Mouse (Mus musculus) skeletal muscle tissue, adult 2 months (tissue): ENCODE measurements around the gene Faap20.

Experiments
- DNase-seq: peaks from one replicate; pipeline ENCODE4 v3.0.0-alpha.2; 2012; ENCODE audit warnings: low read depth, low spot score

Faap20 gene

DNA sequence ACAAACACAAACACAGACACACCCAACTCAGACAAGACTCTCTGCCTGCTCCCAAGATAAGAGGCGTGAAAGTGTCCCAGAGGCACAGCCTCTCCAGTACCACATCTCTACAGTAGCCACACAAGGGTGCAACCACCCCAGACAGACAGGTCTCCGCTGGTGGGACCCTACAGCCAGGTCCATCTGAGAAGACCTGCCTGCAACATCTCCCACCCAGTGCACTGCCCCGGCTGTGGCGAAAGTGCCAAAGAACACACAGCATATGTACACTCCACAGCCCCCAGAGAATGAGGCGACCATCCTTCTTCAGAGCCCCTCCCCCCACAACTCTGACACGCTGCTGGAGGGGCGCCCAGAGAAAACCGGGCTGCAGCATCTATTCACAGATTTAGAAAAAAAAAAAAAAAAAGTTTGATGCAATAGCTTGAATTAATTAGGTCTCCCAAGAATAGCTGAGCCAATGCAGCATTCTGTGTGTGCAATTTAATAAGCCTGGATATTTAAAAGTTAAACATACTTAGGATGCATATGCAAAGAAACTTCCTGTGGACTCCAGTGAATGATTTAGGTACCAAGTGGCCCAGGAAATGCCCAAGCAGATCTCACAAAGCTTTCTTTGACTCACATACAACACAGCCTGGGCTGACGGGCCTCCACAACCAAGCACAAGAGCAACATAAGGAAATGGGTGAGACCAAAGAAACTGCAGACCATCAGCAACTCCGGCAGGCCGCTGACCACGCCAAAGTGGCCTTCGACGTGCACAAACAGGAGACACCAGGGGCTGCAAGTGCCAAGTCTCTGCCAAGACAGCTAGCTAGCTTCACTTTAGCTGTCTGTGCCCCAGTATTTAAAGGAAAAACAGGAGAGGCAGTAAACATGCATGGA, 29.1 kb upstream of the Faap20 start:
- no peak for DNase-seq

DNA sequence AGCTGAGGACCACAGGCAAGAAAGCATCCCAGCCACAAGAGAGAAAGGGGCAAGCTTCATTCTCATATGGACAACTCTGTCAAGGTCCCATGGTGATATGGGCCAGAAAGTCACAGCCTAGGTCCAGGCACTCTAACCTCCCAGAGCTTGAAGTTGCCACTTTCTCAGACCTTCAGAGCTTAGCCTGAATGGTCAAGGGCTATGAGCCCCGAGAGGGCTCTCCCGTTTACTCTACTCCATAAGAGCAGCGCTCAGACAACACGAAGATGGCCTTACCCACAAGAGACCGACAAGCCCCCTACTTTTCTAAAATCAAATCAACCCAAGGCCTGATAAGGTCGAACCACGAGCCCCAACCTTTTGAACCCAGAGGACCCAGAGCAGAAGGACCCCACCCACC, 28.5 kb upstream of the Faap20 start:
- no peak for DNase-seq

DNA sequence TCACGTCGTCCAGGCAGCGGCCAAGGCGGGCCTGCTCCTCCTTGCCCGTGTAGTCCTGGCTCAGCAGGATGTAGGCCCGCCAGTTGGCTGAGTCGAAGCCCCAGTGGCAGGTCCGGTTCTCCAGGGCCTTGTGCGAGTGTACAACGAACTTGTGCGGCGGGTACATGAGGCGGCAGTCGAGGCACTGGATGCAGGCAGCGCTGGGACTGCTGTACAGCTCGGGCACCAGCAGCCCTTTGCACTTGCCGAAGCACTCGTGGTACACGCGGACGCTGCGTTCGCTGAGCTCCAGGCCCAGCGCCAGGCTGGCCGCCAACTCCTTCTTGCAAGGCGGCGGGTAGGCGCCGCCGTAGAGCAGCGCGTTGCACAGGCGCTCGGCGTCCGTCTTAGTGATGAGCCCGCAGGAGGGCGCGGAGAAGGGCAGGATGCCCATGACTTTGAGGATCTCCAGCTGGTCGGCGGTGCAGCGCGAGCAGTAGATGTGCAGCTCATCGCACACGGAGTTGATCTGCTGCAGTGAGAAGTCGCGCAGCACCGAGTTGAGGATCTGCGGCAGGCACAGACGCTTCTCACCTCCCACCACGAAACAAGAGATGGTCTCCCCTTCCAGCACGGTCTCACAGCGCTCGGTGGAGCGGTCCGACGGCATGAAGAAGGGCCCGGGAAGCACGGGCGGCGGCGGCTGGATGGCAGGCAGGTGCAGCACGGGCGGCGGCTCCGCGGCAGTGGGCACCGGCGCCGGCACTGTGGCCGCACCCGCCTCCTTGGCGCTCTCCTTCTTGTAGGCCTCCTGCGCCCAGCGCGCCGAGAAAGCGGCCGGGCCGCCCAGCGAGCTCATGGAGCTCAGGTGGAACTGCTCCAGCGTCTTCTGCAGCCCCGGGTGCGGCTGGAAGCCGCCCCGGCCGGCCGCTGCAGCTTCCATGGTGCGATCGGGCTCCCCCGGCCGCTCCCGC, 27.7 kb upstream of the Faap20 start:
- peak; percentile 82 for DNase-seq

DNA sequence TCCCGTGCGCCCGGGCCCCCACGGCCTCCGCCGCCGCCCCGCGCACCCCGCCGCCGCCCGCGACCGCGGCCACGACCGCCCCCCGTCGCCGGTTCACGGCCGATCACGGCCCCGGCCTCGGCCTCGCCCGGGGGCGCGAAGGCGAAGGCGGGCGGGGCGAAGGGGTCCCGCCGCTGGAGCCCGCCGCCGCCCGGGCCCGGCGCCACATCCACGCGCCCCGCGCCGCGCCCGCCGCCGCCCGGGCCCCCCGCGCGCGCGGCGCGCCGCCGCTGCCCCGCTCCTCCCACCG, 27.1 kb upstream of the Faap20 start, which contains the start of gene Ski:
Ski (minus strand) TSS at position 41 of the 289 bp plus-strand sequence.
- no peak for DNase-seq

DNA sequence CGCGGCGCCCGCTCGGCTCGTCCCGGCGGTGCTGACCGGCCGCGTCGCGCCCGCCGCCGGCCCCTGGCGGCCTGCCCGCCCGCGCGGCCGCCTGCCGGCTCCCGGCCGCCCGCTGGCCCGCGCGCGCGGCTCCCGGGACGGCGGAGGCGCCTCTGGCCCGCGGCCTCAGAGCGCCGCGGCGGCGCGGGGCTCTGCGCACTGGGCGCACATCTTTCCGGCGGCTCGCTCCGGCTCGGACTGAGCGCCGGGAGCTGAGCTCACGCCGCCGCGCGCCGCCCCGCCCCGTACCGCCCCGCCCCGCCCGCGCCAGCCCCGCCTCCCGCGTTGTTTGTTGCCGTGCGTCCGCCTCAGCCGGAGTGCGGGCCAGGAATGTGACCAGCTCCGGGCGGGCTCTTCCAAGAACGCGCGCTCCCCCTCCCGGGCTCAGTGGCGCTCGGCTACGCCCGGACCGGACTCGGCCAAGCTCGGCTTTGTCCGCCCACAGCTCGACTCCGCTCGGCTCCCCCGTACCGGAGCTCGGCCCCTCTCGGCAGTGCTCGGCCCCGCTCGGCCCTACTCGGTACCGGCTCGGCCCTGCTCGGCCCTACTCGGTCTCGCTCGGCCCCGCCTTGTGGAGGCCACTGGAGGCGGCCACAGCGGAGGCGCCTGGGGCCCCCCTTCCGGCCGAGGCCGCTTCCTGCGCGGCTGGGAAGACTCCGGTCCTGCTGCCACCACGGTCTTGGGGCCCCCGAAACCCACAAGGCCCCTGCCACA, 26.6 kb upstream of the Faap20 start:
- peak; percentile 99 for DNase-seq

DNA sequence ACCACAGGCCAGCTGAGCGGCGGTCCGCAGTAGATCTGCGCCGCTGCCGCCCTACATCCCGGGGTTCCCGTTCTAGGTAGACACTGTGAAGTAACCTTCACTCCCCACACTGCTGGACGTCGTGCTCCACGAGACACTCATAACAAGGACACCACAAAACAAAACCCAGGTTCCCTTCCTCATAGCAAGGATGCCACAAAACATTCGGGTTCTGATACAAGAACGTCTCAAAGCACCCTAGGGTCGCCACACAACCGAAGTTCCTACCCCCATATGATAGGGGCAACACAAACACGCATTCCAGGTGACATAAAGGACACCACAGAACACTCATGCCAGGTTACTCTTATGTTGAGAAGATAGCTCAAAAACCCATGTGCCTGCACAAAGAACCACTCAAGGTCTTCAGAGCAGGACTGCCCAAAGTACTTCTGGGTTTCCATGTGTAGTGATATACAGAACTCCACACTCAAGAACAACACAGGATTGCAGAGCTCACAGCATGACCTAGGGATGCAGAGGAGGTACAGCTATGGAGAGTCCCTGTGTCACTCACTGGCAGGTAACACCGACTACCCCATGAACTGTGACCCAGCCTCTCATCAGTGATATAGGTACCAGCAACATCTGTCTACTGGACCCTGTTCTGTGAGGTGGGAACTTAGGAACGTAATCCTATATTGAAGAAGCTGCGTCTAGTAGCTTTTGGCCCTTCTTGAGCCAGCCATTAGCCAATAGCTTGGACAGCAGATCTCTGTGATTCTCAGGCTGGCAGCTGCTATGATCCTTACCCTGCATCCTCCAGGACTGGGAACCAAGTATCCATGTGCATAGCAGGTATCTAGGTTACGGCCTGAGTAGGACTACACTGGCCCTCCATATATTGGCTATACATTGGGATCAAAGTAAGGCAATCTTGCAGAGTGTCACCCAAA, 25.7 kb upstream of the Faap20 start:
- DNase-seq, result no peak

DNA sequence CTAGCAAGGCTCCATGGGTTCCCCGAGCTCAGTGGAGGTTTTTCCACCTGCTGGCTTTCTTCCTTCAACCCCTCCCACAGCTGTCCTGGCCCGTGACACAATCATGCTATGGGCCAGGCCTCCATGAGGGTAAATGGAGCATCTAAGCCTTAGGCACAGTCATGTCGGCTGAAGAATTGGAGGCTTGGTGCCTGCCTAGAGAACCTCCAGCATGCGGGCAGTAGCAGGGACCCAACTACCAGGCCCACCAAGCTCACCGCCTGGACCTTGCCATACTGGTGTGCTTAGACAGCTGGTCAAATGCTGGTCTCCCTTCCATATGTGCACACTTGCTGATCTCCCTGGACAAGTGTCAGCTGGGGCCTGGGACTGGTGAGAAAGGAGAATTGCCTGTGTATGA, 23.7 kb upstream of the Faap20 start:
- no peak for DNase-seq

DNA sequence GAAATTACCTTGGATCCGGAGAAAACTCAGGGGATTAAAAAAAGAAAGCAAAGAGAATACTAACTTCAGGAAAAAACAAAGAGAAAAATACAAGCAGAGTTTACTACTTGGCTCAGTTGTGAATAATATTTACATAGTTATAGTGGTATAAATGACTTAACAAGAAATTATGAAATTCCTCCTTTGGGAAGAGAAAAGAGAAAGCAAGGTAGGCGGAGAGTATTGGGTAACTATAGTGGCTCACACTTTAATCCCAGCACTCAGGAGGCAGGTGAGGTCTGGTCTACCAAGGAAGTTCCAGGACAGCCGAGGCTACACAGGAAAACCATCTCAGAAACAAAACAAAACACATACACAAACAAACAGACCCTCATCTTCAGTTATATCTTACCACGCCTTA, 21.6 kb upstream of the Faap20 start:
- DNase-seq, result no peak

DNA sequence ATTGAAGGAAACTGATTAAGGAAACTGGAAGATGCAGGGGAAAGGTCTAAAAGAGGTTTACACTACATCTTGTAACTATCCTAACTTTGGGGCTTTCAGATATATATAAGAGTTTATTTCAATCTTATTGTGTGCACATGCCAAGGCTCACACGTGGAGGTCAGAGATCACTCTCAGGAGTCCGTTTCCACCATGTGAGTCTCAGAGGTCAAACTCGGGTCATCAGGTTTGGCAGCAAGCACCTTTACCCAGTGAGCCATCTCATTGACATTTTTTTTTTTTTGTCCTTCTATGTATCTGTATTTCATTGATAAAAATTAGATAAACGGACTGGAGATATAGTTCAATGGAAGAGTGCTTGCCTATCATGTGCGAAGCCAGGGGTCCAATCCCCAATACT, 21.1 kb upstream of the Faap20 start:
- no peak for DNase-seq

DNA sequence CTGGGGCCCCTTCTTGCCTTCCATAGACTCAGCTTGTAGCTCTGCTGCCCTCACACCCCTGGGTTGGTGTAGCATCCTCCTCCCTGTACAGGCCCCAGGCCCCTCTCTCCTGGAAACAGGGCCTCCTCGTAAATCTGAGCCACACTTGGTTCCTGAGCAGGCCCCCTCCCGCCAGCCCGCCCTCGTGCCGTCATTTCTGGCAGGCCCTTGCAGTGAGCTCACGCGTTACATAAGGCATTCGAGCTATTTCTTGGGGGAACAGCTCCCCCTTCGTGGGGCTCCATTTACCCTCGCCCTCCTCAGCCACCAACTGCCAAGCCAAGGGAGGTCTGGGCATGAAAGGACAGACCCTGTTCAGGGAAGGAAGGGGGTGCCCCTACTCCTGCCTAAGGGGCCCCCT, 15.7 kb upstream of the Faap20 start:
- DNase-seq, result peak; percentile 82

DNA sequence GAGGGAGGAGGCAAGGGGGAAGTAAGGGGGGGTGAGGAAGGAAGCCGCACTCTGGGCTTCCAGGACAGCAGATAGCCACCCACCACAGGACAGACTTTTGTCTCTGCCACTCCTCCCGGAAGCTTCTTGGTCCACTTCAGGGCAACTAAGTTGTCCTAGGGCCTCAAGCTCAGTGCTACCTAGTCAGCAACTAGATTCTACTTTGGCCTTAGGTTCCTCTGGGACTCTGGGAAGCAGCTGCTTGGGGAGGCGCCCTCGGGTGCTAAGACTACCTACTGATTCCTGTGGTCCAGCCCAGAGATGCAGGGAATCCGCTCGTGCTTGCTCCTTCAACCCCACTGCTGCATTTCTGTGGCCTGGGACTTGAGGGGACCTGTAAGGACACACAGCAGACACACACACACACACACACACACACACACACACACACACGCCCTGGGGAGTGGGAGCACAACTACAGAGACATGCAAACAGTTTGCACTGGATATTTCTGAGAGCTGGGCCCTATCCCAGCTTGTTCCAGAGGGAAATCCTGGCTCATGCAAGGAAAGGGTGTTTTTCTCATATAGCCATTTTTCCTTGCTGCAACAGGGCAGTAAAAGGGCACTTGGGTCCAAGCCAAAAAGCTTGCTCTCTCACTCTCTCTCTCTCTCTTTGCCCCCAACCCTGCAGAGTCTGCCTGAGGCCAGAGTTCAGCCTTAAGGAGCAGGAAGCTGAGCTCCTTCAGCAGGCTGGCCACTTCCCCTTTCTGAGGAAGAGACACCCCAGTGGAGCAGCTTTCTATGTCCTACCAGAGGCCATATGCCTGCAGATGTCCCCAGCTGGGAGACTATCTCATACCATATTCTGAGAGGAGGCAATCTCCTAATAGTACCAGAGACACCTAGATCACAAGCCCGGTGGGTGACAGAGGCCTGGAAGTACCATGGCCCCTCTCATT, 15.0 kb upstream of the Faap20 start:
- no peak for DNase-seq

DNA sequence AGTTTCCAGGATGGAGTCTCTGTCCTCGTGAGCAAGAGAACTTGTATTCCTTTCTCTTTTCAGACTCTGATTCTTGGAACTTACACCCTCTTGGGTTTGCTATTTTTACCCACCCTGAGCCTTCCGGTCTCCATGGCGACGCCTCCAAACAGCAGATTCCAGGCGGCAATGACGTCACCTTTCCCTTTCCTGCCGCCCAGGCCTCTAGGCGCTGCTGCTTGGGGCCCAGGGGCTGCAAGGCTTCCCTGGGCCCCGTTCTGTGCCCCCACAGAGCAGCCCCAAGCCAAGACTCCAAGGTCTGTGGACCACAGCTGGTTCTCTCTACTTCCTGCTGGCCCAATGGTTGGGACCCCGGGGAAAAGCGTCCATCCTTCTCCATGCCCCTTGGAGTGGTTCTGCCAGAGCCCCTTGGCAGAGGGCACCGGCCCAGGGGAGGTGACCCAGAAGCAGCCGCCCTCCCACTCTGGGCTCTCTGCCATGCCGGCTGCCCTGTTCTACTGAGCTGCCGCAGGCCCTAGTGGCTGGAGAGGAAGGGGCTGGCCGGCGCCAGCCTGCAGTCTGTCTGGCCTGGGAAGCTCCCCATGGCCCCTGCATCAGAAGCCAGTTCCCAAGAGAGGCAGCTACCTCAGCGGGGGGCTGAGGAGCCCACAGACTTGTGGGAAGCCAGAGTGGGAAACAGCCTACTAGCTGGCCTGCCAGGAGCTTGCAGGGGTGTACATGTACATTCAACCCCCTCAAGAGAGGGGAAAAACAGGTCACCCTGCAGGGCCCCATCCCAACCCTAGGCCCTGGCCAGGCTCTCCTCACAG, 14.1 kb upstream of the Faap20 start:
- peak; percentile 94 for DNase-seq

DNA sequence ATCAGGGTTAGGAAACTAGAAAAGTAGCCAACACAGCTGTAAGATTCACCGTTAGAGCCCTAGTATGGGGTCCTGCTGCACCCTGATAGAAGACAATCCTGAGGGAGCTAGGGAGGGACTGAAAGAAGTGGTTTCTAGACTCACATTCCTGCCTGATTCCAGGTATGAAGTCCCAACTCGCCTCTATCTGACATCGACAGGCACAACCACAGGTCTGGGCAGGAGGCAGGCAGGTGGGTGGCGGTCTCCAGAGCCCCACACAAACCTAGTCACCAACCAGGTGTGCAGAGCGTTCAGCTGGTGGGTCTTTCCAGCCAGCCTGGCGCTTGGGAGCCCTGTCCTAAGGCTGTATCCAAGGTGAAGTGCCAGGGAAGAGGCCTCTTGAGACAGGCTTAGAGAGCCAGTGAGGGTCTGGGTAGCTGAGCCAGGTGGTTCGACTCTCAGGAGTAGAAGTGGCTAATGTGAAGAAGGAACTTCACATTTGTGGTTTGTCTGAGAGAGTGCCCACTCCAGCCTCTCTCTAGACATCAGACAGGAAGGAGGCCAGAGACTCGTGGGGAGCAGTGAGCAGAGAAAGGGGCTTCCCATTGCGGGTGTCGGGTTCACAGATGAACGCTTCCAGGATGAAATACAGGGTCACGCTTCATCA, 12.7 kb upstream of the Faap20 start:
- no peak for DNase-seq

DNA sequence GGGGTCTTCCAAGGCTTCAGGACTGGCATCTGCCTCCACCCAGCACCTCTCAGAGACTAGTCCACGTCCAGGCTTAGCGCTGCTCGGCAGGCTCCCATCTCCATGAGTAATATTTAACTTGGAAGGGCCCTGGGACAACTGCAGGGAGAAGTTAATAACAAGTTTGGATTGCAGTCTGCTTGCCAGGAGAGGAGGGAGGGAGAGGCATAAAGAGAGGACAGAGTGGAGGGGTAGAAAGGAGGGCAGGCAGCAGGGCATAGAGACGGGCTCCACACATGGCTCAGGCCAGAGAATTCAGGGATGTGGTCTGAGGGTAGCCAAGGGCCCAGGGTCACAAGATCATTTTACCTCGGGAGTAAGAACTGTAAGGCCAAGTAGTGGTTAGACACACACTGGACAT, 11.3 kb upstream of the Faap20 start:
- peak; percentile 75 for DNase-seq

DNA sequence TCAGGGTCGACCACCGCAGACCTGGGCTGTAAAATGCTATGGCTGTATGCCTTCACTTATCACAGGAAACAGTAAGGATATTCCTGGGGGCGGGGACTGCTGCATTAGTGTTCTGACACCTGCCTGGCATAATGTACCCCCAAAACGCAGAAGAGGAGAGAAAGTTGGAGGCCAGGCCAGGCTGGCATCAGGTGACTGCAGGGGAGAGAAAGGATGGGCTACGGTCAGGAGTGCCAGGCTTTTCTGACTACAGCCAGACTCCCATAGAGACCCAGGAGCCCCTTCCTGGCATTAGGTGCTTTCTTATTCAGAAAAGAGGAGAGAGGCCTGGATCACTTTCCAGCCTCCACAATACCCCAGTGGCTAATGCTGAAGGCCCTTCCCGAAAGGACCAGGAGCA, 10.1 kb upstream of the Faap20 start:
- DNase-seq, result no peak

DNA sequence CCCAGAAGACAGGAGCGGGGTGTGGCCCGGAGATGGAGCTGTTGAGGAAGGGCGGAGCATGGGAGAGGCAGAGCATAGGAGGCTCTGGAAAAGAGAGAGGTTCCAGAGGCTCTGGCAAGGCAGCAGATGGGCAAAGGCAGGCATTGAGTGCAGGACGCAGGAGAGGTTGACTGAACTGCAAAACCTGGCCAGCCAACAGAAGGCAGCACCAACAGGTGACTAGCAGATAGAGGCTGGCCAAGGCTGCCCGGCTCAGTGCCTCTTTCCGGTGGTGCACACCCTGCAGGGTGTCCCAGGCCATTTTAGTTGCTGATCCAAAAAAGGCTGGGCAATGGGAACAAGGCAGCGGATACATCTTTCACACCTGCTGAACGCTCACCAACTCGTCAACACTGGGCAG, 7.8 kb upstream of the Faap20 start:
- no peak for DNase-seq

DNA sequence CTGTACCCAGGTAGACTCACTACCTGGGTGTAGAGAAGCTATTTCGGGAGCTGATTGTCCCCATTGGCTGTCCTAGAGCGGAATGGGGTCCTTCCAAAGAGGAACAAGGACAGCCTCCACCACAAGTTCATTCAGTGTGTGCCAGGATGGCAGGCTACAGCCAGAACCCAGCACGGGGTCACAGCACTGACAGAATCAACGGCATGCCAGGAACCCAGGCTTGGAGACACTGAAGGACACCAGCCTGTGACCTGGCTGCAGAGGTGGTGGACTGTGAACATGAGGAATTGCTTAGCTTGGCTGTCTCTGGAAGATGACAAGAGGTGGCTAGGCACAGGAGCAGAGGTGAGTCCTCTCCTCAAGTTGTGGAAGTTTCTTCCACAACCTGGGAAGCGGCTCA, 7.3 kb upstream of the Faap20 start:
- no peak for DNase-seq

DNA sequence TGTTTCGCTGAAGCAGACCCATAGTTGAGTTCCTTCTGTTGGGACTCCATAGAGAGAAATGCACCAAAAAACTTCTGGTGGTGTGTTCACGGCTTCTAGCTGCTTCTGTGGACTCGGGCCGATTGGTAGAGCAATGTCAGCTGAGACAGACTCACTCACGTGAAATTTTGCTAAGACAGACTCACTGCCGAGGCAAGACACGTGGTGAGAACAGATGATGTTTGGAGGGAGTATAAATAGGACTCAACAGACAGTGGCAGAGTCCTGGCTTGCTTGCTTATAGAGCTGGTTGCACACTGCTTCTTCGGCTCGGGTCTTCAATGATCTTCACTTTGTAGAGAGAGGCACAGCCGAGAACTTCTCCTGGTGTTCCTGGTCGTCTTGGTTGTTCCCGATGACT, 6.4 kb upstream of the Faap20 start:
- DNase-seq, result no peak
